Mouse (Mus musculus) embryonic facial prominence, embryonic 14.5 days (tissue): ENCODE measurements around the gene Csnk1d. TPM values are rescaled to one million over a fixed set of nuclear protein-coding genes. Genes with fewer than 3 reads are reported as not detected.

ENCODE experiments used
- ATAC-seq: fragments of 200-750 bp; cut with Nextera tagmentation; 2 replicates; pipeline ENCODE4 v1.8.0; 2017; ENCODE audit warnings: low read depth, moderate number of reproducible peaks, moderate TSS enrichment
- DNase-seq: peaks from one replicate; pipeline ENCODE4 v3.0.0-alpha.2; 2015; ENCODE audit warnings: low spot score
- H3K27ac ChIP-seq: fragments of 300-500 bp; sonication (generic); replicated peaks from 2 replicates; pipeline ENCODE4 v1.5.1; 2014; ENCODE audit warnings: low read depth, mild to moderate bottlenecking, low read length, moderate library complexity
- H3K27me3 ChIP-seq: fragments of 300-500 bp; sonication (generic); replicated peaks from 2 replicates; pipeline ENCODE4 v1.6.1; 2014; ENCODE audit warnings: low read length; ENCODE audit not compliant: control insufficient read depth, insufficient read depth
- H3K36me3 ChIP-seq: fragments of 300-500 bp; sonication (generic); 2 replicates; pipeline ENCODE4 v1.6.1; 2014; ENCODE audit warnings: low read length, mixed read lengths; ENCODE audit not compliant: control insufficient read depth, insufficient read depth
- H3K4me1 ChIP-seq: fragments of 300-500 bp; sonication (generic); 2 replicates; pipeline ENCODE4 v1.6.1; 2014; ENCODE audit warnings: antibody characterized with exemption, low read length; ENCODE audit not compliant: control insufficient read depth, insufficient read depth
- H3K4me2 ChIP-seq: fragments of 300-500 bp; sonication (generic); 2 replicates; pipeline ENCODE4 v1.6.1; 2014; ENCODE audit warnings: low read depth, mild to moderate bottlenecking, low read length, moderate library complexity, mixed read lengths
- H3K4me3 ChIP-seq: fragments of 300-500 bp; sonication (generic); 2 replicates; pipeline ENCODE4 v1.5.1; 2014; ENCODE audit warnings: low read depth, mild to moderate bottlenecking, low read length
- H3K9ac ChIP-seq: fragments of 300-500 bp; sonication (generic); 2 replicates; pipeline ENCODE4 v1.6.1; 2014; ENCODE audit warnings: low read depth, mild to moderate bottlenecking, low read length, moderate library complexity, mixed read lengths
- H3K9me3 ChIP-seq: fragments of 300-500 bp; sonication (generic); 2 replicates; pipeline ENCODE4 v1.6.1; 2016; ENCODE audit warnings: low read length; ENCODE audit not compliant: control insufficient read depth
- WGBS: fragments of 180-500 bp; shearing (Covaris S2); extraction: QIAGEN DNeasy Blood & Tissue Kit; methylation state at CpG from one replicate; pipeline ENCODE4 v1.1.7; 2014; 5-methylcytosine and 5-hydroxymethylcytosine counted together
- polyA plus RNA-seq: library from polyadenylated mRNA; unstranded; fragments of >200 nt; fragmentation: Nextera tagmentation; extraction: Ambion mirVana; gene quantifications from 2 replicates; pipeline ENCODE4 v1.2.1, GENCODE M21; 2014

Gene Csnk1d
- 59.6 and 65.2 TPM in 2 replicates for polyA plus RNA-seq

GRCm38 (mm10) chr11:120990951-120991526, at the start of gene Csnk1d:
TSS of gene Csnk1d (minus strand) at chr11:120991330.
- Histone ChIP-seq H3K36me3 (peaks cover 14% of the 10 kb centered on the region), H3K27me3 (no peaks in the 10 kb centered on the region), H3K9me3 (no peaks in the 10 kb centered on the region), H3K4me2 (peak within 1 kb of the TSS; percentile 89), H3K9ac (peak within 1 kb of the TSS; percentile 100), H3K4me3 (peak within 1 kb of the TSS; percentile 100), H3K27ac (peak within 1 kb of the TSS; percentile 96), H3K4me1 (peaks cover 33% of the 10 kb centered on the region)
- WGBS: 0% methylated on average over 21 of the region's 59 CpGs
- peak; percentile 89 for ATAC-seq
- peak; percentile 96 for DNase-seq

DNA sequence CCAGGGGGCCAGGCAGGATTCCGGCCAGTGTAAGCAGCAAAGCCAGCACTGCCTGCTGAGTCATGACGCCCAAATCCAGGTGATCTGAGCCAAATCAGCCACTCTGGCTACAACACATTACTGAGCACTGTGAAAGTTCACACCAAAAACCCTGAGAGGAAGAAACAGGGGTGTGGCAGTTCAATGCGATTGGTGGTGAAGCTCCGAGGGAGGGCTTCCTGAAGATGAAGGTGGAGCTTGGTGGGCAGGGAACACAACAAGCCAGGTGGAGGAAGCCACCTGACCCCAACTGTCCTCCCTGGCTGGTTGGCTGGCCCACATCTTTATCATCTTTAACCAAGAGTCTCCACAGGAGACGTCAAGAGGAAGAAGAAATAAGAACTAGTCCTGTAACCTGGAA, 48.2 kb upstream of the Csnk1d start, which contains the start of gene Cd7:
Gene Cd7, minus strand, starts transcription at position 117 of the 400 bp plus-strand sequence.
- WGBS: 56% methylated on average over 5 of the region's 5 CpGs
- H3K9ac ChIP-seq: no peak within 1 kb of the TSS
- H3K36me3 ChIP-seq: no peaks in the 10 kb centered on the region
- H3K4me1 ChIP-seq: no peaks in the 10 kb centered on the region
- no peaks in the 10 kb centered on the region for H3K27me3 ChIP-seq
- H3K9me3 ChIP-seq: no peaks in the 10 kb centered on the region
- H3K4me2 ChIP-seq: no peak within 1 kb of the TSS
- no peak within 1 kb of the TSS for H3K4me3 ChIP-seq
- ATAC-seq (no peak), DNase-seq (no peak)
- H3K27ac ChIP-seq: no peak within 1 kb of the TSS

- no peak for ATAC-seq
- Histone ChIP-seq H3K4me2 (no peak overlapping the region), H3K36me3 (no peaks in the 10 kb centered on the region), H3K9ac (no peak overlapping the region), H3K4me1 (no peaks in the 10 kb centered on the region), H3K27ac (no peak overlapping the region), H3K4me3 (no peak overlapping the region), H3K9me3 (no peaks in the 10 kb centered on the region), H3K27me3 (no peaks in the 10 kb centered on the region)
- 88% methylated on average over 11 of the region's 11 CpGs for WGBS
- no peak for DNase-seq
Observed at GRCm38 (mm10) chr11:121038366-121039240, 47.5 kb upstream of the Csnk1d start.

DNA sequence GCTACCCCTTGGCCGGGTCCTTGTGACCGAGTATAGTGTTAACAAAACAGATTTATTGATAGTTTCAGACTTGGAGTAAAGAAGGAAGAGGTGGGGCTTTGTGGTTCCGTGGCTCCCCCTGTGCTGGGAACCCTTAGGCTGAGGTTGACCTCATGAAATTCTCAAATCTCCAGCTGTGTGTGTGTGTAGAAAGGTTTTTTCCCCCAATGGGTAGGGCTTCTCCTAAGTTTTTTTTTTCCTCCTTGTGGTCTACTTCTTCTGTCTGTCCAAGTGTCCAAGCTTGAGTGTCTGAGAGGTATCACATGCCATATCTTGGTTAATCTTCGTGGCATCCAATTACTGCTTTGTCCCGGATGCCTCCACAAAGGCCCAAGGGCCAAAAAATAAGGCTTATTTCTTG, 42.0 kb upstream of the Csnk1d start:
- H3K4me2 ChIP-seq: no peak overlapping the region
- H3K27me3 ChIP-seq: no peaks in the 10 kb centered on the region
- ATAC-seq: no peak
- 82% methylated on average over 5 of the region's 5 CpGs for WGBS
- no peaks in the 10 kb centered on the region for H3K9me3 ChIP-seq
- H3K4me3 ChIP-seq: no peak overlapping the region
- no peak for DNase-seq
- no peak overlapping the region for H3K27ac ChIP-seq
- H3K36me3 ChIP-seq: no peaks in the 10 kb centered on the region
- no peaks in the 10 kb centered on the region for H3K4me1 ChIP-seq
- H3K9ac ChIP-seq: no peak overlapping the region

GRCm38 (mm10) chr11:121027259-121027658, 36.1 kb upstream of the Csnk1d start:
- Histone ChIP-seq H3K27ac (no peak overlapping the region), H3K9ac (no peak overlapping the region), H3K4me2 (no peak overlapping the region), H3K4me3 (no peak overlapping the region), H3K4me1 (no peaks in the 10 kb centered on the region), H3K9me3 (no peaks in the 10 kb centered on the region), H3K36me3 (no peaks in the 10 kb centered on the region), H3K27me3 (no peaks in the 10 kb centered on the region)
- DNase-seq (no peak), ATAC-seq (no peak)
- 87% methylated on average over 6 of the region's 7 CpGs for WGBS

GRCm38 (mm10) chr11:121024163-121024562, 33.0 kb upstream of the Csnk1d start:
- H3K9ac ChIP-seq: no peak overlapping the region
- WGBS: 62% methylated on average over 6 of the region's 6 CpGs

DNA sequence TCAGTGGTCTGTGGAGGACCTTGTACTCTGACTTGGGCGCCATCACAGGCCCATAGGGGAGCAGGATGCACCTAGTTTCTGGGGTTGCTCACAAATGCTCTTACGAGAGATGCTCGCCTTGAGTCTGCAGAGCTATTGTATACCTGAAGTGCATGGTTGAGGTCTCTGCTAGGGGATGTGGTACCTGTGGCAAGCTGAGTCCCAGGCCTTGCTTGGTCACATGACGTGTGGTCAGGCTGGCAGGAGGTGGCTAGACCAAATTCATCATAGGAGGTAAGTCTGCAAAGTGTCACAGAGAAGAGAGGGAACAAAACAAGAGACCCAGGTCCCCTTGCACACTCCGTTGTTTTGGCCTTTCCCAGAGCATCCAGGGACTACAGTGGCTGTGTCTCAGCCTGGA, 28.4 kb upstream of the Csnk1d start:
- H3K36me3 ChIP-seq: no peaks in the 10 kb centered on the region
- ATAC-seq (no peak), DNase-seq (no peak)
- no peaks in the 10 kb centered on the region for H3K27me3 ChIP-seq
- no peak overlapping the region for H3K27ac ChIP-seq
- 80% methylated on average over 5 of the region's 5 CpGs for WGBS
- 0 out of 2 replicates have a peak, but pooled peaks cover 4% of the 10 kb centered on the region for H3K4me1 ChIP-seq
- no peak overlapping the region for H3K4me3 ChIP-seq
- no peaks in the 10 kb centered on the region for H3K9me3 ChIP-seq
- H3K4me2 ChIP-seq: no peak overlapping the region
- H3K9ac ChIP-seq: no peak overlapping the region

More at GRCm38 (mm10) chr11:121024163-121024562, 33.0 kb upstream of the Csnk1d start:
- no peak for DNase-seq
- Histone ChIP-seq H3K4me2 (no peak overlapping the region), H3K9me3 (no peaks in the 10 kb centered on the region), H3K27me3 (no peaks in the 10 kb centered on the region), H3K36me3 (no peaks in the 10 kb centered on the region), H3K4me1 (no peaks in the 10 kb centered on the region), H3K4me3 (no peak overlapping the region), H3K27ac (no peak overlapping the region)
- ATAC-seq: no peak

DNA sequence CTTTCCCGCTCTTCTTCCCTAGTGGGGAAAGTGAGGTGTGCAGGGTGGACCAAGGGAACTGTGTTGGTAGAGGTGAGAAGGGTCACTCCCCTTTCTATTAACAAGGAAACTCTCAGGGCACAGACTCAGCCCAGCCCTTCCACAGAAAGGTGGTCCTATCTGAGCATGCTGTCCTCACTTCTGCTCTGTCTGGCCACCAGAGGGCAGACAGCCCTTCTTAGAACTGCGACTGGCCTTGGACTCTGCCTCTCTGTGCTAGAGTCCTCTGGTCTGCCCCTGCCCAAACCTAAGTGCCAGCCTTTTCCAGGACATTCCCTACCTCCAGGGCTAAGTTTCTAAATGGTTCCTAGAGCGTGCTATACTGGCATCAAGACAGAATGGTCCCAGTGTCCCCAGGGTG, 26.6 kb upstream of the Csnk1d start:
- ATAC-seq (peak; percentile 86), DNase-seq (peak; percentile 75)
- no peak overlapping the region for H3K4me2 ChIP-seq
- no peaks in the 10 kb centered on the region for H3K27me3 ChIP-seq
- 0 out of 2 replicates have a peak, but pooled peaks cover 4% of the 10 kb centered on the region for H3K4me1 ChIP-seq
- H3K9me3 ChIP-seq: no peaks in the 10 kb centered on the region
- WGBS: 38% methylated on average over 3 of the region's 3 CpGs
- H3K9ac ChIP-seq: no peak overlapping the region
- H3K27ac ChIP-seq: no peak overlapping the region
- H3K4me3 ChIP-seq: no peak overlapping the region
- H3K36me3 ChIP-seq: no peaks in the 10 kb centered on the region
